Mouse (Mus musculus) layer of hippocampus, adult 6 months (tissue): ENCODE results near the gene Kank3. TPM values are rescaled to one million over a fixed set of nuclear protein-coding genes. Genes with fewer than 3 reads are reported as not detected.

Source experiments
- long read RNA-seq, 2 experiments: library from polyadenylated mRNA; unstranded; transcript quantifications; one replicate each; pipeline ENCODE4 v2.0.0; 2019 to 2020
- polyA plus RNA-seq: library from polyadenylated mRNA; unstranded; fragments of <200 nt; fragmentation: Nextera tagmentation; gene quantifications from 2 replicates; pipeline ENCODE4 v1.2.3, GENCODE M21; 2021

Gene Kank3
- polyA plus RNA-seq = 18.6 and 21.5 TPM in 2 replicates
- long read RNA-seq, experiment 1, transcript Kank3-201 (11 exons, 2,641 nt) = major isoform, 23 of 38 reads
- long read RNA-seq, experiment 1, partial matches to known transcripts = 9 of 38 reads
- long read RNA-seq, experiment 1, other reads (novel, unspliced or antisense) = 5 of 38 reads
- long read RNA-seq, experiment 2, transcript Kank3-201 (11 exons, 2,641 nt) = major isoform, 119 of 182 reads
- long read RNA-seq, experiment 2, partial matches to known transcripts = 37 of 182 reads
- long read RNA-seq, experiment 2, other reads (novel, unspliced or antisense) = 24 of 182 reads

DNA sequence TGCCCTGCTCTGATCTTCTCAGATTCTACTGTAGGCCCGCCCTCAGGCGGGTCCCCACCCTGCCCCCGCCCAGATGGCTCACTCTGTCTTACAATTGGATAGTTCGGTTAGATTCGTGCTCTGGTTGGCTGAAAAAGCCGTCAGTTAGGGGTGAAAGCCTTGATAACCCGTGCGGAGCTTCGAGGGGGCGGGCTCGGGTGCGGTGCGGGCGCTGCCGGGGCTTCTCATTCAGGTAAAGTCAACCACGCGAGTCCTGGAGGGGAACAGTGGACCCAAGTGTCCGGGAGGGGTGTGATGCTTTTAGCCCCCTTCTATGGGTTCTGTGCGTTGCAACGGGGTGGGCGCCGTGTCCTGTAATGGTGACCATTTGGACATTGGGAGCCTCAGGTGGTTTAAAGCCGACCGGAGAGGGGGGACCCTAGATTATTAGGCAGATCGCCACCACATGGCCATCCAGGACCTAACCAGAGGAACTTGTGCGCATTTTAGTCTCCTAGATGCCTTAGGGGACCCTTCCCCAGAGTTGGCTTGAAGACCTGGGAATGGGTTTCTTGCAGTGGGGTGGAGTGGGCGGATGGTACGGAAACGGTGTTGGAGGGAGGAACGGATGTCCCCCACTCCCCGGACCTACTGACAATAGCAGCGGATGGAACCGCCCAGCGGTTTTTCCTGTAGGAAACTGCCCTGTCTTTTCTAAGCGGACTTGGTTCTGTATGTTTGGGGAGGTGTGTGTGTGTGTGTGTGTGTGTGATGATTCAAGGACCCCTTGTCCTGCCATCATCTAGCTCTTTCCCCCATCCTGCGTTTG lies at the start of gene Kank3:
Kank3 (plus strand) TSS at position 186 of the 808 bp plus-strand sequence.

DNA sequence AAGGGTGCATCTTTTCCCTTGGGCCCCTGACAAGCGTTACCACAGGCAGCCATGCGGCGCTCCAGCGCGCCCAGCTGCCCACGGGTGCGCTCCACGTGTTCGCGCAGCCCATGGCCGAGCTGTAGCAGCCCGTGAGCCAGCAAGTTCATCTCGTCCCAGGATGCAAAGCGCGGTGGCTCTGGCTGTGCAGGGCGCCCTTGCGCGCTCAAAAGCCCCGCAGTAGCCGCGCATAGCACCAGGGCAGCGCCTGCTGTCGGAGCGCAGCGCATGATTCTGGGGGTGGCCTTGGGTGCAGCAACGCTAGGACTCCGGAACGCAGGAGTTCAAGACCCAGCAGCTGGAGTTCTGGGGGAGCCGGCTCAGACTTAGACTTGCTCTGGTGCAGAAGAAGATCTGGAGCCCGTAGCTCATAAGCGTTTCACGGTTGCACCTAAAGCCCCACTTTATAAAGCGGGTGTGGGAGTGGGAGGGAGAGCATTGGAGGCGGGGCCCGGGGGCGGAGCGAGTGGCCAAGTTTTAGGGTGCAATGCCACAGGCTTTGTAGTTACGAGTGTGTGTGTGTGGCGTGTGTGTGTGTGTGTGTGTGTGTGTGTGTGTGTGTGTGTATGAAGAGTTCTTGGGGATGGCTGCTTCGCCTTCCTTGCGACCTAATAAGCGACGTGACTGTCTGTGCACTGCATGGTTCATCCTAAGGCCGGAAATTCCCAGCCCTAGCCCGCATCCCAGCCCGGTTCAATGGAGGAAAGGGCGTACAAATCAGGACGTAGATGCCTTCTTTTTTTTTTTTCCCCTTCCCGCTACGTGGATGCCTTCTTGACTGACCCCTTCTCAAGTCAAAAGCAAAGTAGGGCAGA lies 29.0 kb upstream of the Kank3 start, which contains the start of gene Angptl4:
Angptl4 (minus strand) TSS at position 707 of the 854 bp plus-strand sequence.

DNA sequence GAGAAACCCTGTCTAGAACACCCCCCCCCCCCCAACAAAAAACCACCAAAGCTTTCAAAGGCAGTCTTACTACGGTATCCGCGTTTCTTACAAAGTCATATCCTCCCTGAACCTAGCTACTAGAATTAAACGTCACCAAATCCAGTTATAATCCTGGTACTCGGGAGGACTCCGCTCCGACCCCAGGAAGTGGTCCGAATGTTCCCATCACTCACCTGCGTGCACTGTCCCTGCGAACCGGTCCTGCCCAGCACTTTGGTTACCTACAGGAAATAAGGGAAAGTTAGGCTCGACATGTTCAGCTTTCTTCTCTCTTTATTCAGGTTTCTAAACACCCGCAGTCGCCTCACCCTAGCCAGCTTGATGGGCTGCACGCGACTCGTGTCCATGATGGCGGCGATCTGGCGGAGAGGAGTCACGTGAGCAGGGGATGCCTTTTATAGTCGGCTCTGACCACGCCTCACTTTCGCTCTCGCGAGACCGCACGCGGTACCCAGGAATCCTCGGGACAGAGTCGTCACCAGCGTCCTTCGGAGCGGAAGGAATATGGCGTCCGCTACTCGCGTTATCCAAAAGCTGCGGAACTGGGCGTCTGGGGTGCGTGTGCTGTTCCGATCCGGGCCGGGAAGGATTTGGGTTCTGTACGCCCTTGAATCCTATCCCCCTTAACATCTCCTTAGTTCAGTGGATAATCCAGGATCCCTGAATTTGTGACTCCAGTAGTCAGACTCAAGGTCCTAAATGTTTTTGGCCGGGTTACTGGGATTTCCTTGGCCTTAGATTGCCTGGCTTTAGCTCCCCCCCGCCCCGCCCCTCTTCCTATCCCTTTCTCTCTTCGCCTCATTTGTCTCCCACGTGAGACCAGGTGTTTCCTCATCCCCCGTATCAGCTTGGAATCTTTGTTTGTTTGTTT lies 14.0 kb downstream of the Kank3 start, which contains the start of the genes Rps28 and Ndufa7:
Rps28 (minus strand) TSS at position 479 of the 913 bp plus-strand sequence.
Ndufa7 (plus strand) TSS at position 489 of the 913 bp plus-strand sequence.

DNA sequence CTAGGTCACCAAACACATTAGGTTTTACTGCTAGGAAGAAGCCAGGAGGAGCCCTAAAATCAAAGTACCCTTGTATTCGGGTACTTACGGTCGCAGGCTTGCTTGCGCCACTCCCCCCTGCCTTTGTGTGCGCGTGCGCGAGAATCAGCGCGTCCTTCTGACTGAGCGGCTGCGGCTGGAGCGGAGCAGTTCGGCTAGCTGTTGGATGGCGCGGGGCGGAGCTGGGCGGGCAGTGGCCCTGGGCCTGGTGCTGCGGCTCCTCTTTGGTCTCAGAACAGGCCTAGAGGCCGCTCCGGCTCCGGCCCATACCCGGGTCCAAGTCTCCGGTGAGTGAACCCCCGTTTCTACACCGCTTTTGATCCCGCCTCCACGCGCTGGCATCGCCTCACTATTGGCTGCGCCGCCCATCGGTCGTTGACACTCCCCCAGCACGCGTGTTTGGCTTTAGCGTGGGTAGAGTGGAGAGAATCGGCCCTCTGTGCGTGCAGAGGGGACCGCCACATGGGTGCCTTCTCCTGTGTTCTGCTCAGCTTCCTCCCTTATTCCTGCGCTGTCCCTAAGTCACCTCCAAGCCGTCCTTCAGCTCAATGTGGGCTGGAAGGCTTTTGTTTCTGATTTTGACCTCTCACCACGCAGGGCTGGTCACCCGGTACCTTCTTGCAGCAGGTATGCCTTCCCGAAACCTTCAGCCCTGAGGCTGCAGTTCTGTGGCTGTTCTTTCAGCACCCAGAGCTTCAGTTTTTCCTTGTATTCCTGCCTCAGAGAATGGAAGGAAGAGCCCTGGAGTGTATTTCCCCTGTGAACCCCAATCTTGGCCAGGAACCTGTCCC lies 32.9 kb downstream of the Kank3 start, which contains the start of gene Cd320:
Cd320 (plus strand) TSS at position 126 of the 830 bp plus-strand sequence.

Other genes with a start within 250 kb of the Kank3 start
- 34.0 and 41.5 TPM in 2 replicates for gene Zfp414, start 181.4 kb upstream of the Kank3 start, polyA plus RNA-seq
- gene Pram1, start 172.5 kb upstream of the Kank3 start, polyA plus RNA-seq = 0.09 TPM in 1 of 2 replicates, not detected in the other
- gene Hnrnpm, start 123.7 kb upstream of the Kank3 start, polyA plus RNA-seq = 45.8 and 55.2 TPM in 2 replicates
- gene March2, start 91.8 kb upstream of the Kank3 start, polyA plus RNA-seq = 33.7 and 36.0 TPM in 2 replicates
- gene Rab11b, start 50.0 kb upstream of the Kank3 start, polyA plus RNA-seq = 642 and 757 TPM in 2 replicates
- gene Angptl4, start 28.7 kb upstream of the Kank3 start, polyA plus RNA-seq = 4.1 and 4.8 TPM in 2 replicates
- 3,625 and 3,721 TPM in 2 replicates for gene Rps28, start 14.0 kb downstream of the Kank3 start, polyA plus RNA-seq
- 965 and 1,137 TPM in 2 replicates for gene Ndufa7, start 14.1 kb downstream of the Kank3 start, polyA plus RNA-seq
- gene Cd320, start 32.6 kb downstream of the Kank3 start, polyA plus RNA-seq = 51.3 and 62.0 TPM in 2 replicates
- gene Gm7029, start 63.3 kb downstream of the Kank3 start, polyA plus RNA-seq = not detected in 2 replicates
- 0.51 TPM in 1 of 2 replicates, not detected in the other for gene Kifc1, start 80.1 kb downstream of the Kank3 start, polyA plus RNA-seq
- 0.60 and 0.75 TPM in 2 replicates for gene Platr17, start 94.6 kb downstream of the Kank3 start, polyA plus RNA-seq
- gene Daxx, start 98.9 kb downstream of the Kank3 start, polyA plus RNA-seq = 18.8 and 19.0 TPM in 2 replicates
- gene Tapbp, start 105.4 kb downstream of the Kank3 start, polyA plus RNA-seq = 28.3 and 30.0 TPM in 2 replicates
- gene Zbtb22, start 105.4 kb downstream of the Kank3 start, polyA plus RNA-seq = 4.5 and 4.6 TPM in 2 replicates
- 4.3 and 4.4 TPM in 2 replicates for gene Rgl2, start 119.0 kb downstream of the Kank3 start, polyA plus RNA-seq
- 105 and 106 TPM in 2 replicates for gene Pfdn6, start 129.8 kb downstream of the Kank3 start, polyA plus RNA-seq
- 5.0 and 6.5 TPM in 2 replicates for gene Wdr46, start 130.1 kb downstream of the Kank3 start, polyA plus RNA-seq
- gene B3galt4, start 141.0 kb downstream of the Kank3 start, polyA plus RNA-seq = 2.0 and 2.1 TPM in 2 replicates
- 48.0 and 48.1 TPM in 2 replicates for gene Vps52, start 145.3 kb downstream of the Kank3 start, polyA plus RNA-seq
- gene Rps18, start 145.5 kb downstream of the Kank3 start, polyA plus RNA-seq = 812 and 816 TPM in 2 replicates
- 37.2 and 44.8 TPM in 2 replicates for gene H2-K1, start 189.8 kb downstream of the Kank3 start, polyA plus RNA-seq
- 3.7 TPM in 2 replicates for gene Ring1, start 214.2 kb downstream of the Kank3 start, polyA plus RNA-seq
- gene H2-Ke6, start 217.5 kb downstream of the Kank3 start, polyA plus RNA-seq = 42.0 and 44.5 TPM in 2 replicates
- 68.1 and 70.9 TPM in 2 replicates for gene Slc39a7, start 221.2 kb downstream of the Kank3 start, polyA plus RNA-seq
- 10.4 and 11.9 TPM in 2 replicates for gene Rxrb, start 221.3 kb downstream of the Kank3 start, polyA plus RNA-seq
- 0.26 and 0.31 TPM in 2 replicates for gene Col11a2, start 228.9 kb downstream of the Kank3 start, polyA plus RNA-seq